Mouse (Mus musculus): ENCODE results near the gene Eif3i. TPM values are rescaled to one million over a fixed set of nuclear protein-coding genes. Genes with fewer than 3 reads are reported as not detected.
A peak's percentile ranks its signal among the peaks of the same experiment; 100 is the strongest.

The Eif3i gene
- polyA plus RNA-seq, 1 experiment from 2014 or later = 156 TPM

DNA sequence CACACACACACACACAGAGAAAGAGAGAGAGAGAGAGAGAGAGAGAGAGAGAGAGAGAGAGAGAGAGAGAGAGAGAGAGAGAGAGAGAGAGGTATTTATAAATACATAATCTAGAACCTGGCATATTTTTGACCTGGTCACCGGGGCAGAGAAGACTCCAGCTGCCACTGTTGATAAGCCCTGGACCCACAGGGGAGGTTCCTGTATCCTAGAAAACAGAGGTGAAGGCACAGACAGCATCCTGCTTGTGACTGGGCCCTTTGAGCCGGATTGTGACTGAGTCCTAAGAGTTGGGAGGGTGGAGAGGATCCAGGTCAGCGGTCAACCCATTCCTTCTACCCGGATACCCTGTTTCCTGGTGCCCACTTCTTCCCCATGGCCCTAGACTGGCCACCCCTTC, 11.6 kb downstream of the Eif3i start:
- 28% methylated on average over 4 of the region's 4 CpGs for WGBS (ENCODE audit: insufficient replicate concordance)
- Histone ChIP-seq H3K27ac (replicated peaks) (peak overlapping the region; percentile 87), H3K27me3 (no peaks in the 10 kb centered on the region)

DNA sequence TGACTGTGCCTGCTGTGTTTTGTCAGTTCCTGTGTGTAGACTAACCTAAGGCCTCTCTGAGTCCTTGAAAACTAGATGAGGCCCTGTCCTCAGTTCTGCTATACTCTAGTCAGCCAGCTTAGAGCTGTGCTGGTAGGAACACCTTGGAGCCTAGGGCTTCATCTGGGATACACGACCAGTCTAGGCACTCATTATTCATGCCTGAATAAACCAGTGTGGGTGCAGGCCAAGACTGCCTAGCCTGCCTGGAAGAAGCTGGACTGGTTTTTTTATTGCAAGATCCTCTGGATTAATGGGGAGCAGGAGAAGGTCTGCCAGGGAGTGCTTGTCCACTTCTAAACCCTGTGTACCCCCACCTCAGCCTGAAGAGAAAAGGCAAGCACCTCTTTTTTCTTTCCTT, 13.5 kb downstream of the Eif3i start:
- WGBS (ENCODE audit: insufficient replicate concordance) = 74% methylated on average over 1 of the region's 1 CpGs
- Histone ChIP-seq H3K9ac (no peak overlapping the region), H3K4me2 (no peak overlapping the region), H3K4me3 (replicated peaks) (no peak overlapping the region), H3K27me3 (no peaks in the 10 kb centered on the region), H3K4me1 (replicated peaks) (peaks cover 58% of the 10 kb centered on the region), H3K27ac (replicated peaks) (no peak overlapping the region; the same call in 1 of the 2 replicates), H3K9me3 (replicated peaks) (no peaks in the 10 kb centered on the region), H3K36me3 (replicated peaks) (peaks cover 15% of the 10 kb centered on the region)
- no peak for ATAC-seq (ENCODE audit: insufficient read depth)

More for the DNA sequence above, 11.6 kb downstream of the Eif3i start:
- peak; percentile 76 for ATAC-seq (ENCODE audit: insufficient read depth)
- Histone ChIP-seq H3K4me1 (replicated peaks) (peaks cover 58% of the 10 kb centered on the region), H3K4me3 (replicated peaks) (no peak overlapping the region), H3K4me2 (peak overlapping the region; percentile 50), H3K9me3 (replicated peaks) (no peaks in the 10 kb centered on the region), H3K36me3 (replicated peaks) (peaks cover 35% of the 10 kb centered on the region), H3K9ac (0 out of 2 replicates have a peak overlapping the region, but pooled peaks have one; percentile 3)

DNA sequence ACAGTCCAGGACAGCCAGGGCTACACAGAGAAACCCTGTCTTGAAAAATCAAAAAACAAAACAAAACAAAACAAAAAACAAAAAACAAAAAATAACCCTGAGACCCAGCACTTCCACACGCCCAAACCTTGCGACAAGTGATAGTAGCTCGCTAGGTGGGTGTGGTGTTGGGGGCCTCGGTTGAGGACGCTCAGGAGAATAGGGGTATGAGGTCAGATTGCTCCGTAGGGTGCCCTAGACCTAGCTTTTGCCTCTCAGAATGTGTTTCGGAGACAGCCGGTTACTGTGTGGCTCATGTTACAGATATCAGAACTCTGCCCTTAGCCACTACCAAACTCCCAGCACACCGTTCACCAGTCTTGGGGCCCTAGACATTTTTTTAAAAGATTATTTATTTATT, 14.7 kb downstream of the Eif3i start:
- peak overlapping the region; percentile 64 for H3K4me3 ChIP-seq (replicated peaks)
- 32% methylated on average over 9 of the region's 9 CpGs for WGBS (ENCODE audit: insufficient replicate concordance)
- peak overlapping the region; percentile 89 for H3K4me2 ChIP-seq
- H3K9ac ChIP-seq = peak overlapping the region; percentile 60
- peaks cover 58% of the 10 kb centered on the region for H3K4me1 ChIP-seq (replicated peaks)
- H3K27me3 ChIP-seq = no peaks in the 10 kb centered on the region
- H3K36me3 ChIP-seq (replicated peaks) = peaks cover 4% of the 10 kb centered on the region
- H3K9me3 ChIP-seq (replicated peaks) = no peaks in the 10 kb centered on the region
- peak; percentile 49 for ATAC-seq (ENCODE audit: insufficient read depth)
- peak overlapping the region; percentile 81 for H3K27ac ChIP-seq (replicated peaks)

DNA sequence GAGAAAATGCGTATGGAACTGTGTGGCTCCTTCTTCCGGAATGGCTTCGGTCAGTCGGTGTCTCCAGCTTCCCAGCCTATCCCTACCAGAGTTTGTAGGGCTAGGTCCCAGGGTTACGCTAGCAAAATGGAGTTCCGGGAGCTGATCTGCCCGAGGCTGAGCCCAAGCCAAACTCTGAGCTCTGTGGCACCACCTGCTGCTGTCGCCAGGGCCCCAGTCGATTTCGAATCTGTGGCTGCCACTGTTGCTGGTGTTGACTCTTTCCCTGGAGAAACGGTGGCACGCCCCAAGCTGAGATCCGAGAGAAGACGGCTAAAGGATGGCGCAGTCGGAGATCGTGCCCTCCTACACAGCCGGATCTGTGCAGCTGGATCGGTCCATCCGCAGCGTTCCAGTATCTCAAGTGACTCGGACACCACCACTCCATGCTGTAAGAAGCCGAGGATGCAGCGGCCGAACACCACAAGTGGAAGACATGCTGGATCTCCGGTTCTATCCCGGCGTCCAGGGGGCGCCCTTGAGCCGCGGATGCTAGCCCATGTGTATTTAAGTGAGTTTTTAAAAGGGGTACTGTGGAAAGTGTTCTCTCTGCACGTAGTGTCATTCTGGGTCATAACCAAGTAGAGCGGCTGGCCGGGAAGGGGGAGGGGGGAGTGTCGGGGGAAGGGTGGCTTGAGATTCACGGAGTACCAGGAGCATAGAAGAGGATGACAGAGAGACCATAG, 15.4 kb downstream of the Eif3i start:
- 1% methylated on average over 36 of the region's 36 CpGs for WGBS (ENCODE audit: insufficient replicate concordance)
- Histone ChIP-seq H3K27ac (replicated peaks) (peak overlapping the region; percentile 81), H3K4me2 (peak overlapping the region; percentile 89), H3K4me1 (replicated peaks) (peaks cover 54% of the 10 kb centered on the region), H3K4me3 (replicated peaks) (peak overlapping the region; percentile 64), H3K9ac (peak overlapping the region; percentile 60), H3K27me3 (no peaks in the 10 kb centered on the region), H3K36me3 (replicated peaks) (no peaks in the 10 kb centered on the region), H3K9me3 (replicated peaks) (no peaks in the 10 kb centered on the region)
- ATAC-seq (ENCODE audit: insufficient read depth) = peak; percentile 71

DNA sequence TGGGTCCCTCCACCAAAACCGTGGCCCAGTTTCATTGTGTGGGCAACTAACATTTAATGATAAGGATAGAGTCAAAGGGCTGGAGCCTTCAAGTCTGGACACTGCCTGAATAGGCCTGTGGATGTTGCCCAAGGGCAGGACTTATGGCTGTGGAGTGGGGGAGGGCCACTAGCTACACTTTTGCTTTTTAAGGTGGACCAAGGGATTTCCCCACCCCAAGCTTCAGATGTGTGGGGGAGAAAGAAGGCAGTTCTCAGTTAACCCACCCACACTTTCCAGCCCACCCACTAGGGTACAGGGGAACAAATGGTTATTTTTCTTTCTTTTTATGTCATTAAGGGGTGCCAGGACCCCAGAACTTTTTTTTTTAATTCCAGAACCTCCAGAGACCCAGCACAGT, 16.1 kb downstream of the Eif3i start:
- no peak for ATAC-seq (ENCODE audit: insufficient read depth)
- no peaks in the 10 kb centered on the region for H3K36me3 ChIP-seq (replicated peaks)
- no peaks in the 10 kb centered on the region for H3K9me3 ChIP-seq (replicated peaks)
- H3K4me3 ChIP-seq (replicated peaks) = peak overlapping the region; percentile 64
- H3K27ac ChIP-seq (replicated peaks) = peak overlapping the region; percentile 81; the same call in 1 of the 2 replicates
- peak overlapping the region; percentile 60 for H3K9ac ChIP-seq
- 54% methylated on average over 1 of the region's 1 CpGs for WGBS (ENCODE audit: insufficient replicate concordance)
- peak overlapping the region; percentile 89 for H3K4me2 ChIP-seq
- H3K27me3 ChIP-seq = no peaks in the 10 kb centered on the region
- H3K4me1 ChIP-seq (replicated peaks) = peaks cover 47% of the 10 kb centered on the region

DNA sequence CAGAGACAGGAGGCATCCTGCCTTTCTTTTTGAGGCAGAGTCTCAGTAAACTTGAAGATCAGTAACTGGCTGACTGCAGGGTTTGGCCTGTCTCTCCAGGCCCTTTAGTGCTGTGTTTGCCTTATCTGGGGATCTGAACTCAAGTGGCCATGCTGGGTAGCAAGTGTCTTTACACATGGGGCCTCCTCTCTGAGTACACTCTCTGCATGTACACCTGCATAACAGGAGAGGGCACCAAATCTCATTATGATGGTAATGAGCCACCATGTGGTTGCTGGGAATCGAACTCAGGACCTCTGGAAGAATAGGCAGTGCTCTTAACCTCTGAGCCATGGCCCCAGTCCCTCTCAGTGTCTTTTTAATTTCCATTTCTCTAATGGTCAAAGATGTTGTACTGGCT, 18.2 kb downstream of the Eif3i start:
- Histone ChIP-seq H3K36me3 (replicated peaks) (no peaks in the 10 kb centered on the region), H3K27ac (replicated peaks) (no peak overlapping the region), H3K9ac (no peak overlapping the region), H3K9me3 (replicated peaks) (no peaks in the 10 kb centered on the region), H3K4me1 (replicated peaks) (peaks cover 30% of the 10 kb centered on the region), H3K4me2 (no peak overlapping the region), H3K27me3 (peaks cover 15% of the 10 kb centered on the region), H3K4me3 (replicated peaks) (no peak overlapping the region)
- 65% methylated on average over 1 of the region's 1 CpGs for WGBS (ENCODE audit: insufficient replicate concordance)
- no peak for ATAC-seq (ENCODE audit: insufficient read depth)

DNA sequence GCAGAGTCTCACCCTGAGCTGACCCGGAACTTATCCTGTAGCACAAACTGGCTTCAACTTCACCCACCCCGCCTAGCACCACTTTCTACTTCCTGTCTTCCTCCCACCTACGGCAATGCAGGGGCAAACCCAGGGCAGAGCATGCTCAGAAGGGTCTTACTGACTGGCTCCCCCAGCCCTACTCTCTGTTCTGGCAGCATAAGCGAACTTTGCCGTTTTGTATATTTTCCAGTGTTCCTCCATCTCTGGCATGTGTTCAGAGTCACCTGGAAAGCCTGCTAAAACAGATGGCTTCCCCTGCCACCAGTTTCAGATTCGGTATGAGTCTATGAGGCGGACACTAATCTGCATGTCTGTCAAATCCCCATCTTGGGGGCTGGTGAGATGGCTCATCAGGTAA, 20.1 kb downstream of the Eif3i start:
- WGBS (ENCODE audit: insufficient replicate concordance) = 53% methylated on average over 7 of the region's 7 CpGs
- no peaks in the 10 kb centered on the region for H3K36me3 ChIP-seq (replicated peaks)
- peaks cover 24% of the 10 kb centered on the region for H3K27me3 ChIP-seq
- no peaks in the 10 kb centered on the region for H3K9me3 ChIP-seq (replicated peaks)
- no peak overlapping the region for H3K4me2 ChIP-seq
- ATAC-seq (ENCODE audit: insufficient read depth) = no peak
- H3K9ac ChIP-seq = no peak overlapping the region
- no peak overlapping the region for H3K4me3 ChIP-seq (replicated peaks)
- peaks cover 21% of the 10 kb centered on the region for H3K4me1 ChIP-seq (replicated peaks)
- no peak overlapping the region for H3K27ac ChIP-seq (replicated peaks)

DNA sequence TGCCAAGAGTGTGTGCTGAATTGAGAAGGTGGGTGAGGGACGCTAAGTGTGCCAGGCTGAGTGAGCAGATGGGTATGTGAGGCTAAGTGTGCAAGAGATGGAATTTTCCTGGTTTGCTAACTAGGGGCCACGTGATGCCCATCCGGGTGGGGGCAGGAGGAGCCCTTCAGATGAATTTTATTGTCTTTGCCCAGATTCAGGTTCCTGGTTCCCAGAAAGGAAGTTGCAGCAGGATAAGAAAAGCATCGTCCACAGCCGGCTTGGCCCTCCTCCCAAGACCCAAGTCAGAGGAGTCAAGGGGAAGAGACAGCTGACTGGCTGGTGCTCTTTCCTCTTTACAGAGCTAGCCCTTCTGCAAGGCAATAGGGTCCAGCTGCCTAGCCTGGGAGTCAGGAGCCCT, 22.0 kb downstream of the Eif3i start, which contains the start of gene Fam167b:
TSS of gene Fam167b (minus strand) at position 84 of the 400 bp plus-strand sequence.
- Histone ChIP-seq H3K9ac (peak within 1 kb of the TSS; percentile 22; the same call in 1 of the 2 replicates), H3K4me1 (replicated peaks) (peaks cover 10% of the 10 kb centered on the region), H3K27me3 (peaks cover 35% of the 10 kb centered on the region), H3K36me3 (replicated peaks) (no peaks in the 10 kb centered on the region), H3K4me3 (replicated peaks) (peak within 1 kb of the TSS; percentile 12; the same call in 1 of the 2 replicates), H3K27ac (replicated peaks) (no peak within 1 kb of the TSS), H3K9me3 (replicated peaks) (no peaks in the 10 kb centered on the region), H3K4me2 (no peak within 1 kb of the TSS)
- ATAC-seq (ENCODE audit: insufficient read depth) = no peak
- WGBS (ENCODE audit: insufficient replicate concordance) = 42% methylated on average over 5 of the region's 5 CpGs

DNA sequence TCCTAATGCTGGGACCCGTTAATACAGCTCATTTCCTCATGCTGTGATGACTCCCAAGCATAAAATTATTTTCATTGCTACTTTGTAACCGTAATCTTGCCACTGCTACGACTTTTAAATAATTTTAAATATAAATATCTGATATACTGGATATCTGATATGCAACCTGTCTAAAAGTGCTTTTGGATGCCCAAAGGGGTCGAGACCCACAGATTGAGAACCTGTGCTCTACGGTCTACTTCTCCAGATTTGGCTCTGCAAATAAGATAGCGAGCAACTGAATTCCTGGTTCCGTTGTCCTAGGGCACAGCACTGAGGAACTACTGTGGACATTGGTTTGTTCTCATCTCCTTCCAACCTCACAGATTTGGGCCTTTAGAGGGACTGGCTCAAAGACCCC, 22.8 kb downstream of the Eif3i start:
- Histone ChIP-seq H3K4me1 (replicated peaks) (peaks cover 10% of the 10 kb centered on the region), H3K4me2 (no peak overlapping the region), H3K9me3 (replicated peaks) (no peaks in the 10 kb centered on the region), H3K4me3 (replicated peaks) (peak overlapping the region; percentile 12; the same call in 1 of the 2 replicates), H3K36me3 (replicated peaks) (no peaks in the 10 kb centered on the region), H3K27ac (replicated peaks) (no peak overlapping the region), H3K27me3 (peaks cover 43% of the 10 kb centered on the region), H3K9ac (no peak overlapping the region)
- no peak for ATAC-seq (ENCODE audit: insufficient read depth)
- 64% methylated on average over 7 of the region's 7 CpGs for WGBS (ENCODE audit: insufficient replicate concordance)

DNA sequence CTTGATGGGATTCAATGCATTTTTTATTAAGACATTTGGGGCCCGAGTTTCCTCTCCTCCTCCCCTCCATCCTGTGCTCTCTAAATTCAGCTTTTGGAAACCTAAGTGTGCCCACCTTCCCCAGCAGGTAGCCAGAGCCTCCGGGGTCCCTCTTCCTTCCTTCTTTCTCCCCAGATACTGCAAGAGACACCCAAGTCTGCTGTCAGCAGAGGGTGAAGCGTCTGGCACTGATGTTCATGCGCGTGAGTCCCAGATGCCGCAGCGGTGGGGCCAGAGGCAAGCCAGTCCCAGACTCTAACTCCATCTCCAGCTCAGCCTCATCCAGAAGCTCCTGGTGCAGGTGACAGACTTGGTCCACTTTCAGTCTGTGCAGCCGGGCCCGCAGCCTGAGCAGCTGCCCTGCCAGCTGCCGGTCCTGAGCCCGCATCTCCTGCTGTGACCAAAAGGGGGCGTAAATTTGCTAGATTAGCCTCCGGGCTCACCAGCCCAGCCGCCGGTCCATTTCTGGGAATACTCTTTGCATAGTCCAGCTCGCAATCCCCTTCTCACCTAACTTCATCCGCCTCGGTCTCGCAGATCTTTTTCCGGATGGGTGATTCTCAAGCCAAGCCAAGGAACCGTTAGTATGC, 23.5 kb downstream of the Eif3i start:
- Histone ChIP-seq H3K4me3 (replicated peaks) (peak overlapping the region; percentile 4; the same call in 1 of the 2 replicates), H3K4me1 (replicated peaks) (peaks cover 10% of the 10 kb centered on the region), H3K27ac (replicated peaks) (no peak overlapping the region), H3K9ac (peak overlapping the region; percentile 25; the same call in 1 of the 2 replicates), H3K9me3 (replicated peaks) (no peaks in the 10 kb centered on the region), H3K36me3 (replicated peaks) (no peaks in the 10 kb centered on the region), H3K27me3 (peaks cover 44% of the 10 kb centered on the region), H3K4me2 (no peak overlapping the region)
- no peak for ATAC-seq (ENCODE audit: insufficient read depth)
- WGBS (ENCODE audit: insufficient replicate concordance) = 31% methylated on average over 21 of the region's 21 CpGs

DNA sequence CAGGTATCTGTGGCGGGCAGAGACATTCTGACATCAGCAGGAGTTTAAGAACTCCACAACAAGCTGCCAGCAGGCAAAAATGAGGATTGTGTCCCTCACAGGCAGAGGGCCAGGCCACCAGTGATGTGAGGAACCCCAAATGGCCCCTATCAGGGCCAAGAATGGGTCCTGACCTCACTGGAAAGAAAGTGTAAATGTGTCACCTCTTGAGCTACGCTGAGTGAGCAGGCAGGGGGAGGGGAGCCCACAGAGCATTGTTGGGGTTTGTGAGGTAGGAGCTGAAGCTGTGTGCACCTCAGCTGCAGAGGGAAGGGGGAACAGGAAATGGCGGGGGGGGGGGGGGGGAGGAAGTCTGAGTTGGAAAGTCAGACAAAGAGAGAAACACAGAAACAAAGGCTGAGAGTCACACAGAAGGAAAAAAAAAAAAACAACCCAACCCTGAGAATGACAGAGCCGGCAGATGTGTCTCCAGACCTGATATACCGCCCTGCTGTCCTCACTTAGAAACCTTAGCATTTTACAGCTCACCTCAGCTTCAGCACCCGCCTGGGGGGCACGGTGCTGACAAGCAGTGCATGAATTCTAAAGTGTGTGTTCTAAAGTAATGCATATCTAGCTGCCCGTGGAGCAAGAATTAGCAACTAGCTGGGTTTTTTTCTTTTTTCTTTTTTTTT, 25.1 kb downstream of the Eif3i start:
- H3K4me1 ChIP-seq (replicated peaks) = peaks cover 10% of the 10 kb centered on the region
- H3K27ac ChIP-seq (replicated peaks) = no peak overlapping the region
- no peak for ATAC-seq (ENCODE audit: insufficient read depth)

More for the DNA sequence above, 25.1 kb downstream of the Eif3i start:
- H3K4me2 ChIP-seq = peak overlapping the region; percentile 15; the same call in 1 of the 2 replicates
- H3K4me3 ChIP-seq (replicated peaks) = no peak overlapping the region
- H3K36me3 ChIP-seq (replicated peaks) = no peaks in the 10 kb centered on the region
- 18% methylated on average over 7 of the region's 8 CpGs for WGBS (ENCODE audit: insufficient replicate concordance)
- H3K9me3 ChIP-seq (replicated peaks) = no peaks in the 10 kb centered on the region
- peaks cover 44% of the 10 kb centered on the region for H3K27me3 ChIP-seq
- no peak overlapping the region for H3K9ac ChIP-seq
